Mouse (Mus musculus) G1E (cell line): ENCODE results near the gene Prkar1b.

Experiments used
- CTCF ChIP-seq: IDR thresholded peaks from 2 replicates; pipeline ENCODE4 v1.5.1; 2012; ENCODE audit warnings: low read depth, low read length, inconsistent platforms, mixed read lengths
- GATA1 ChIP-seq: IDR thresholded peaks from 2 replicates; pipeline ENCODE4 v1.6.1; 2012; ENCODE audit warnings: borderline replicate concordance, low read length, inconsistent platforms, mixed read lengths
- POLR2AphosphoS5 ChIP-seq: IDR thresholded peaks from 2 replicates; pipeline ENCODE4 v1.6.1; 2012; ENCODE audit warnings: low read depth, low read length, inconsistent platforms; ENCODE audit not compliant: insufficient replicate concordance
- TAL1 ChIP-seq: conservative IDR thresholded peaks from 2 replicates; pipeline ENCODE4 v1.6.1; 2012; ENCODE audit warnings: low read depth, low read length, inconsistent platforms, mixed read lengths

GRCm38 (mm10) chr5:139024351-139025105 lies 125.3 kb downstream of the Prkar1b start:
- no peak for TF ChIP-seq CTCF
- no peak for TF ChIP-seq GATA1
- TF ChIP-seq TAL1 = no peak
- no peak for TF ChIP-seq POLR2AphosphoS5
